Mouse (Mus musculus) liver, embryonic 14 days (tissue): Measurements from ENCODE around the gene Polr3h. TPM values are rescaled to one million over a fixed set of nuclear protein-coding genes. Genes with fewer than 3 reads are reported as not detected.

ENCODE experiments used
- polyA plus RNA-seq: library from polyadenylated mRNA; depleted of rRNA; stranded (reverse); fragments of >200 nt; gene quantifications from 2 replicates; pipeline ENCODE4 v1.2.3, GENCODE M21; 2012; rRNA removed

Polr3h gene
- 13.7 and 15.6 TPM in 2 replicates for polyA plus RNA-seq

GRCm38 (mm10) chr15:81925760-81926445 lies at the start of gene Polr3h:
TSS of gene Polr3h (minus strand) at chr15:81926240.

GRCm38 (mm10) chr15:81960171-81961077 lies 34.4 kb upstream of the Polr3h start, which contains the start of gene Pmm1:
TSS of gene Pmm1 (minus strand) at chr15:81960930.

GRCm38 (mm10) chr15:81936679-81937078 lies 10.6 kb upstream of the Polr3h start, which contains the start of gene Csdc2:
TSS of gene Csdc2 (plus strand) at chr15:81936759.

GRCm38 (mm10) chr15:81872262-81873136 lies 53.5 kb downstream of the Polr3h start, which contains the start of gene Aco2:
TSS of gene Aco2 (plus strand) at chr15:81872309.

GRCm38 (mm10) chr15:81871604-81872261 lies 54.3 kb downstream of the Polr3h start, which contains the start of gene Phf5a:
TSS of gene Phf5a (minus strand) at chr15:81871911.

GRCm38 (mm10) chr15:81858517-81859329 lies 67.3 kb downstream of the Polr3h start, which contains the start of gene Tob2:
TSS of gene Tob2 (minus strand) at chr15:81858796.

Other genes with a start within 250 kb of the Polr3h start
- gene Chadl, start 229.0 kb downstream of the Polr3h start, polyA plus RNA-seq: 0.13 and 0.16 TPM in 2 replicates
- 5.5 and 6.2 TPM in 2 replicates for gene Zc3h7b, start 181.2 kb downstream of the Polr3h start, polyA plus RNA-seq
- gene Rangap1, start 180.7 kb downstream of the Polr3h start, polyA plus RNA-seq: 52.0 and 53.9 TPM in 2 replicates
- gene Tef, start 123.8 kb downstream of the Polr3h start, polyA plus RNA-seq: 5.4 and 5.6 TPM in 2 replicates
- gene Tob2, start 67.4 kb downstream of the Polr3h start, polyA plus RNA-seq: 4.9 and 5.1 TPM in 2 replicates
- 68.4 and 75.6 TPM in 2 replicates for gene Phf5a, start 54.3 kb downstream of the Polr3h start, polyA plus RNA-seq
- 76.9 and 83.5 TPM in 2 replicates for gene Aco2, start 53.9 kb downstream of the Polr3h start, polyA plus RNA-seq
- gene Csdc2, start 10.5 kb upstream of the Polr3h start, polyA plus RNA-seq: 0.39 and 0.53 TPM in 2 replicates
- 20.8 and 25.1 TPM in 2 replicates for gene Pmm1, start 34.7 kb upstream of the Polr3h start, polyA plus RNA-seq
- not detected in 2 replicates for gene 1700029P11Rik, start 54.3 kb upstream of the Polr3h start, polyA plus RNA-seq
- gene Xrcc6, start 61.6 kb upstream of the Polr3h start, polyA plus RNA-seq: 25.7 and 26.3 TPM in 2 replicates
- gene Desi1, start 107.6 kb upstream of the Polr3h start, polyA plus RNA-seq: 8.6 and 10.6 TPM in 2 replicates
- gene Snu13, start 121.4 kb upstream of the Polr3h start, polyA plus RNA-seq: 79.2 and 87.2 TPM in 2 replicates
- not detected in 2 replicates for gene 4930407I10Rik, start 132.9 kb upstream of the Polr3h start, polyA plus RNA-seq
- gene Mei1, start 143.8 kb upstream of the Polr3h start, polyA plus RNA-seq: not detected in 2 replicates
- 7.3 and 8.1 TPM in 2 replicates for gene Ccdc134, start 201.7 kb upstream of the Polr3h start, polyA plus RNA-seq
- gene Srebf2, start 220.9 kb upstream of the Polr3h start, polyA plus RNA-seq: 26.1 and 27.1 TPM in 2 replicates